Mouse (Mus musculus): Measurements from ENCODE around the gene Fut9. TPM values are rescaled to one million over a fixed set of nuclear protein-coding genes. Genes with fewer than 3 reads are reported as not detected.

Gene Fut9
- polyA plus RNA-seq, 1 experiment from 2014 or later: 0.08 TPM

- no peak overlapping the region for H3K4me2 ChIP-seq (ENCODE audit: low read length)
- H3K9me3 ChIP-seq (ENCODE audit: control insufficient read depth, low read length): no peaks in the 10 kb centered on the region
- no peak overlapping the region for H3K27ac ChIP-seq (ENCODE audit: low read depth)
- ATAC-seq (replicated peaks; ENCODE audit: low FRiP score, low TSS enrichment, low read depth) (no peak), DNase-seq (ENCODE audit: low spot score) (no peak)
- no peaks in the 10 kb centered on the region for H3K4me1 ChIP-seq (replicated peaks; ENCODE audit: control insufficient read depth, insufficient read depth, low read length)
- H3K27me3 ChIP-seq (replicated peaks; ENCODE audit: control insufficient read depth, insufficient read depth, low read length): no peaks in the 10 kb centered on the region
- H3K4me3 ChIP-seq (ENCODE audit: low read depth, low read length): no peak overlapping the region
- no peak overlapping the region for H3K9ac ChIP-seq (ENCODE audit: low read length)
- no peaks in the 10 kb centered on the region for H3K36me3 ChIP-seq (ENCODE audit: control insufficient read depth, insufficient read depth, low read length)
- 56% methylated on average over 5 of the region's 5 CpGs for WGBS
Observed at GRCm38 (mm10) chr4:25628113-25628512, 171.9 kb downstream of the Fut9 start.

- Histone ChIP-seq H3K4me1 (replicated peaks; ENCODE audit: control insufficient read depth, insufficient read depth, low read length) (no peaks in the 10 kb centered on the region), H3K4me2 (ENCODE audit: low read length) (no peak overlapping the region)
- DNase-seq (ENCODE audit: low spot score): no peak
Observed at GRCm38 (mm10) chr4:25627467-25627866, 172.6 kb downstream of the Fut9 start.

GRCm38 (mm10) chr4:25627039-25627438, 173.0 kb downstream of the Fut9 start:
- ATAC-seq (replicated peaks; ENCODE audit: low FRiP score, low TSS enrichment, low read depth) (no peak), DNase-seq (ENCODE audit: low spot score) (no peak)
- no peaks in the 10 kb centered on the region for H3K27me3 ChIP-seq (replicated peaks; ENCODE audit: control insufficient read depth, insufficient read depth, low read length)
- H3K9me3 ChIP-seq (ENCODE audit: control insufficient read depth, low read length): no peaks in the 10 kb centered on the region
- H3K4me1 ChIP-seq (replicated peaks; ENCODE audit: control insufficient read depth, insufficient read depth, low read length): no peaks in the 10 kb centered on the region
- no peak overlapping the region for H3K9ac ChIP-seq (ENCODE audit: low read length)
- H3K27ac ChIP-seq (ENCODE audit: low read depth): no peak overlapping the region
- H3K4me2 ChIP-seq (ENCODE audit: low read length): no peak overlapping the region
- 50% methylated on average over 1 of the region's 1 CpGs for WGBS
- H3K36me3 ChIP-seq (ENCODE audit: control insufficient read depth, insufficient read depth, low read length): no peaks in the 10 kb centered on the region
- no peak overlapping the region for H3K4me3 ChIP-seq (ENCODE audit: low read depth, low read length)

More at GRCm38 (mm10) chr4:25627467-25627866, 172.6 kb downstream of the Fut9 start:
- no peak for ATAC-seq (replicated peaks; ENCODE audit: low FRiP score, low TSS enrichment, low read depth)
- Histone ChIP-seq H3K27ac (ENCODE audit: low read depth) (no peak overlapping the region), H3K9me3 (ENCODE audit: control insufficient read depth, low read length) (no peaks in the 10 kb centered on the region), H3K27me3 (replicated peaks; ENCODE audit: control insufficient read depth, insufficient read depth, low read length) (no peaks in the 10 kb centered on the region), H3K4me3 (ENCODE audit: low read depth, low read length) (no peak overlapping the region), H3K9ac (ENCODE audit: low read length) (no peak overlapping the region), H3K36me3 (ENCODE audit: control insufficient read depth, insufficient read depth, low read length) (no peaks in the 10 kb centered on the region)
- 95% methylated on average over 9 of the region's 9 CpGs for WGBS

- no peak overlapping the region for H3K4me2 ChIP-seq (ENCODE audit: low read length)
- no peaks in the 10 kb centered on the region for H3K9me3 ChIP-seq (ENCODE audit: control insufficient read depth, low read length)
- no peak for ATAC-seq (replicated peaks; ENCODE audit: low FRiP score, low TSS enrichment, low read depth)
- no peak for DNase-seq (ENCODE audit: low spot score)
- H3K27me3 ChIP-seq (replicated peaks; ENCODE audit: control insufficient read depth, insufficient read depth, low read length): no peaks in the 10 kb centered on the region
- H3K4me3 ChIP-seq (ENCODE audit: low read depth, low read length): no peak overlapping the region
- no peak overlapping the region for H3K27ac ChIP-seq (ENCODE audit: low read depth)
- no peaks in the 10 kb centered on the region for H3K36me3 ChIP-seq (ENCODE audit: control insufficient read depth, insufficient read depth, low read length)
- 90% methylated on average over 2 of the region's 2 CpGs for WGBS
- no peak overlapping the region for H3K9ac ChIP-seq (ENCODE audit: low read length)
- H3K4me1 ChIP-seq (replicated peaks; ENCODE audit: control insufficient read depth, insufficient read depth, low read length): no peaks in the 10 kb centered on the region
Observed at GRCm38 (mm10) chr4:25623176-25623575, 176.9 kb downstream of the Fut9 start.

- no peak overlapping the region for H3K4me2 ChIP-seq (ENCODE audit: low read length)
- no peak overlapping the region for H3K27ac ChIP-seq (ENCODE audit: low read depth)
- no peaks in the 10 kb centered on the region for H3K4me1 ChIP-seq (replicated peaks; ENCODE audit: control insufficient read depth, insufficient read depth, low read length)
- no peaks in the 10 kb centered on the region for H3K9me3 ChIP-seq (ENCODE audit: control insufficient read depth, low read length)
- no peaks in the 10 kb centered on the region for H3K36me3 ChIP-seq (ENCODE audit: control insufficient read depth, insufficient read depth, low read length)
- no peaks in the 10 kb centered on the region for H3K27me3 ChIP-seq (replicated peaks; ENCODE audit: control insufficient read depth, insufficient read depth, low read length)
- no peak for DNase-seq (ENCODE audit: low spot score)
- H3K9ac ChIP-seq (ENCODE audit: low read length): no peak overlapping the region
- no peak for ATAC-seq (replicated peaks; ENCODE audit: low FRiP score, low TSS enrichment, low read depth)
- H3K4me3 ChIP-seq (ENCODE audit: low read depth, low read length): no peak overlapping the region
- 75% methylated on average over 4 of the region's 4 CpGs for WGBS
Observed at GRCm38 (mm10) chr4:25617301-25617700, 182.7 kb downstream of the Fut9 start.

GRCm38 (mm10) chr4:25613426-25613825, 186.6 kb downstream of the Fut9 start:
- DNase-seq (ENCODE audit: low spot score): no peak
- Histone ChIP-seq H3K9me3 (ENCODE audit: control insufficient read depth, low read length) (no peaks in the 10 kb centered on the region), H3K9ac (ENCODE audit: low read length) (no peak overlapping the region), H3K27me3 (replicated peaks; ENCODE audit: control insufficient read depth, insufficient read depth, low read length) (no peaks in the 10 kb centered on the region), H3K4me3 (ENCODE audit: low read depth, low read length) (no peak overlapping the region), H3K4me2 (ENCODE audit: low read length) (no peak overlapping the region), H3K36me3 (ENCODE audit: control insufficient read depth, insufficient read depth, low read length) (no peaks in the 10 kb centered on the region), H3K4me1 (replicated peaks; ENCODE audit: control insufficient read depth, insufficient read depth, low read length) (no peaks in the 10 kb centered on the region), H3K27ac (ENCODE audit: low read depth) (no peak overlapping the region)
- 87% methylated on average over 5 of the region's 5 CpGs for WGBS
- ATAC-seq (replicated peaks; ENCODE audit: low FRiP score, low TSS enrichment, low read depth): no peak

GRCm38 (mm10) chr4:25610481-25610880, 189.6 kb downstream of the Fut9 start:
- ATAC-seq (replicated peaks; ENCODE audit: low FRiP score, low TSS enrichment, low read depth): no peak
- no peaks in the 10 kb centered on the region for H3K36me3 ChIP-seq (ENCODE audit: control insufficient read depth, insufficient read depth, low read length)
- no peak overlapping the region for H3K4me2 ChIP-seq (ENCODE audit: low read length)
- H3K4me1 ChIP-seq (replicated peaks; ENCODE audit: control insufficient read depth, insufficient read depth, low read length): no peaks in the 10 kb centered on the region
- H3K9ac ChIP-seq (ENCODE audit: low read length): no peak overlapping the region
- no peak for DNase-seq (ENCODE audit: low spot score)
- H3K4me3 ChIP-seq (ENCODE audit: low read depth, low read length): no peak overlapping the region
- 78% methylated on average over 2 of the region's 2 CpGs for WGBS
- H3K27me3 ChIP-seq (replicated peaks; ENCODE audit: control insufficient read depth, insufficient read depth, low read length): no peaks in the 10 kb centered on the region
- H3K27ac ChIP-seq (ENCODE audit: low read depth): no peak overlapping the region
- no peaks in the 10 kb centered on the region for H3K9me3 ChIP-seq (ENCODE audit: control insufficient read depth, low read length)

- no peaks in the 10 kb centered on the region for H3K27me3 ChIP-seq (replicated peaks; ENCODE audit: control insufficient read depth, insufficient read depth, low read length)
- ATAC-seq (replicated peaks; ENCODE audit: low FRiP score, low TSS enrichment, low read depth): no peak
- 66% methylated on average over 4 of the region's 4 CpGs for WGBS
- H3K9me3 ChIP-seq (ENCODE audit: control insufficient read depth, low read length): no peaks in the 10 kb centered on the region
- H3K27ac ChIP-seq (ENCODE audit: low read depth): no peak overlapping the region
- H3K4me3 ChIP-seq (ENCODE audit: low read depth, low read length): no peak overlapping the region
- H3K4me1 ChIP-seq (replicated peaks; ENCODE audit: control insufficient read depth, insufficient read depth, low read length): no peaks in the 10 kb centered on the region
- no peak overlapping the region for H3K9ac ChIP-seq (ENCODE audit: low read length)
- H3K4me2 ChIP-seq (ENCODE audit: low read length): no peak overlapping the region
- DNase-seq (ENCODE audit: low spot score): no peak
- no peaks in the 10 kb centered on the region for H3K36me3 ChIP-seq (ENCODE audit: control insufficient read depth, insufficient read depth, low read length)
Observed at GRCm38 (mm10) chr4:25593218-25593617, 206.8 kb downstream of the Fut9 start.

All from intestine, embryonic 14.5 days (tissue).